ENCODE assay signal across 8 mouse cellular contexts in genomic region chr10:70599925-70600305, GRCm38 (mm10). TPM values are rescaled to one million over a fixed set of nuclear protein-coding genes. Genes with fewer than 3 reads are reported as not detected.
DNase-seq lines count a peak whose midpoint lies in the region; ATAC-seq and TF ChIP-seq lines count a peak whose summit lies in the region.

No protein-coding gene starts in this region.

- H3K4me3 ChIP-seq in lung, embryonic 16.5 days (ENCODE audit: low read length) = peak overlapping the region; percentile 64
- peak overlapping the region; percentile 62 for H3K4me3 ChIP-seq in intestine, embryonic 15.5 days (replicated peaks)
- peak overlapping the region; percentile 63 for H3K4me3 ChIP-seq in olfactory bulb, adult 2 months (ENCODE audit: insufficient read depth, low read depth, low read length)

- no peak for TF ChIP-seq POLR2A in olfactory bulb, adult 2 months (IDR thresholded peaks at IDR 0.05; ENCODE audit: insufficient read depth, low read depth, low read length)

- peak overlapping the region; percentile 91 for H3K4me2 ChIP-seq in lung, embryonic 16.5 days (ENCODE audit: low read depth, low read length)
- peak overlapping the region; percentile 99 for H3K4me2 ChIP-seq in intestine, embryonic 15.5 days (replicated peaks)

- H3K27me3 ChIP-seq in lung, embryonic 16.5 days (ENCODE audit: control insufficient read depth, insufficient read depth, low read depth, low read length) = peaks cover 27% of the 10 kb centered on the region
- peaks cover 17% of the 10 kb centered on the region for H3K27me3 ChIP-seq in intestine, embryonic 15.5 days (replicated peaks)

- H3K27ac ChIP-seq in lung, embryonic 16.5 days (ENCODE audit: low read length) = no peak overlapping the region
- H3K27ac ChIP-seq in intestine, embryonic 15.5 days = no peak overlapping the region
- peak overlapping the region; percentile 77 for H3K27ac ChIP-seq in olfactory bulb, adult 2 months (ENCODE audit: insufficient read depth, low read depth, low read length)

- peak overlapping the region; percentile 41 for H3K9ac ChIP-seq in lung, embryonic 16.5 days (ENCODE audit: low read length)
- H3K9ac ChIP-seq in intestine, embryonic 15.5 days = peak overlapping the region; percentile 30; the same call in 1 of the 2 replicates

- H3K4me1 ChIP-seq in lung, embryonic 16.5 days (replicated peaks; ENCODE audit: control insufficient read depth, insufficient read depth, low read length) = peaks cover 11% of the 10 kb centered on the region
- peaks cover 8% of the 10 kb centered on the region for H3K4me1 ChIP-seq in intestine, embryonic 15.5 days (replicated peaks)
- no peaks in the 10 kb centered on the region for H3K4me1 ChIP-seq in olfactory bulb, adult 2 months (ENCODE audit: control insufficient read depth, insufficient read depth, low read length)

- no peak for TF ChIP-seq CTCF in olfactory bulb, adult 2 months (IDR thresholded peaks at IDR 0.05; ENCODE audit: insufficient read depth, low read depth, low read length)

- H3K36me3 ChIP-seq in lung, embryonic 16.5 days (ENCODE audit: control insufficient read depth, insufficient read depth, low read length) = no peaks in the 10 kb centered on the region
- H3K36me3 ChIP-seq in intestine, embryonic 15.5 days = no peaks in the 10 kb centered on the region

- WGBS in lung, embryonic 16.5 days = under 1% methylated on average over 26 of the region's 28 CpGs
- under 1% methylated on average over 28 of the region's 28 CpGs for WGBS in intestine, embryonic 15.5 days
- WGBS in olfactory bulb, adult 2 months = under 1% methylated on average over 28 of the region's 28 CpGs

- H3K9me3 ChIP-seq in lung, embryonic 16.5 days (ENCODE audit: control insufficient read depth, low read length) = no peaks in the 10 kb centered on the region
- H3K9me3 ChIP-seq in intestine, embryonic 15.5 days = no peaks in the 10 kb centered on the region

- peak; percentile 42 for ATAC-seq in cerebellum, adult (ENCODE audit: insufficient number of reproducible peaks, low FRiP score, low TSS enrichment)
- ATAC-seq in lung, embryonic 16.5 days (ENCODE audit: low read depth) = 0 out of 2 replicates have a peak, but pooled peaks have one; percentile 8
- peak; percentile 37 for ATAC-seq in intestine, embryonic 15.5 days

- no peak for DNase-seq in cerebellum, adult 11 months
- DNase-seq in lung, postnatal 10 days = no peak
- no peak for DNase-seq in cerebellum, adult 9-10 months
- no peak for DNase-seq in ovary, postnatal 14 days (ENCODE audit: low spot score)

RNA-seq across cellular contexts. Expression of gene Phyhipl, which starts 55.9 kb away (rescaled TPM):
- polyA plus RNA-seq in lung, embryonic 16.5 days (2015; fragmentation: Nextera tagmentation; extraction: Ambion mirVana) = 1.5 and 2.8 TPM in 2 replicates
- 3.6 and 4.9 TPM in 2 replicates for polyA plus RNA-seq in intestine, embryonic 15.5 days (2015; fragmentation: Nextera tagmentation; extraction: Ambion mirVana)
- not detected in 2 replicates for polyA plus RNA-seq in olfactory bulb, adult 2 months (2012; ENCODE audit: insufficient read depth, insufficient read length, low replicate concordance, missing spikeins)

Comparison
In these comparisons a context has a peak if more than half of its experiments do, and no peak if none do; other contexts are left out.
1. RNA of gene Phyhipl, which starts 55.9 kb away (polyA plus RNA-seq): not detected in olfactory bulb, adult 2 months; 3.6 to 4.9 TPM in intestine, embryonic 15.5 days and 1.5 to 2.8 TPM in lung, embryonic 16.5 days; every median in the first group is over 10 times any median in the second.
2. Peak in every context shown above with its lines, with median percentiles within 50 percentile points of each other: ATAC-seq and H3K4me3 ChIP-seq.